Mouse (Mus musculus) small intestine, adult 2 months (tissue): ENCODE measurements around the gene BC029722. TPM values are rescaled to one million over a fixed set of nuclear protein-coding genes. Genes with fewer than 3 reads are reported as not detected.
"Not testable (repeated sequence)": the region's sequence is repeated elsewhere in the genome, so short reads cannot be mapped to it uniquely, and the experiment has no call there.

ENCODE experiments used
- H3K27ac ChIP-seq: fragments of 200-500 bp; 2 replicates; pipeline ENCODE4 v1.5.1; 2012; ENCODE audit warnings: low read depth, low read length, control low read depth, inconsistent platforms; ENCODE audit not compliant: insufficient read depth
- H3K27me3 ChIP-seq: fragments of 200-500 bp; 2 replicates; pipeline ENCODE4 v1.6.1; 2012; ENCODE audit warnings: mild to moderate bottlenecking, moderate library complexity, low read length, inconsistent platforms; ENCODE audit not compliant: control insufficient read depth, insufficient read depth
- H3K36me3 ChIP-seq: fragments of 200-500 bp; 2 replicates; pipeline ENCODE4 v1.6.1; 2012; ENCODE audit warnings: mild to moderate bottlenecking, low read length, control low read depth, inconsistent platforms; ENCODE audit not compliant: control insufficient read depth, insufficient read depth
- H3K4me1 ChIP-seq: fragments of 200-500 bp; 2 replicates; pipeline ENCODE4 v1.6.1; 2012; ENCODE audit warnings: low read length, inconsistent platforms, mixed read lengths; ENCODE audit not compliant: control insufficient read depth, insufficient read depth, insufficient read length
- H3K4me3 ChIP-seq: fragments of 200-500 bp; 2 replicates; pipeline ENCODE4 v1.5.1; 2012; ENCODE audit warnings: low read depth, mild to moderate bottlenecking, control low read depth, inconsistent platforms, low read length, moderate library complexity
- CTCF ChIP-seq: fragments of 200-500 bp; IDR thresholded peaks from 2 replicates; pipeline ENCODE4 v1.5.1; 2012; ENCODE audit warnings: low read depth, mild to moderate bottlenecking, control low read depth, inconsistent platforms, low read length, moderate library complexity, mixed read lengths; ENCODE audit not compliant: insufficient replicate concordance, insufficient read length; ENCODE audit errors: extremely low read depth
- POLR2A ChIP-seq: fragments of 200-500 bp; IDR thresholded peaks from 2 replicates; pipeline ENCODE4 v1.6.1; 2012; ENCODE audit warnings: low read depth, mild to moderate bottlenecking, control low read depth, inconsistent platforms, low read length, moderate library complexity
- WGBS: fragments of 180-500 bp; shearing (Covaris S2); methylation state at CpG from one replicate; pipeline ENCODE4 v1.1.7; 2018; 5-methylcytosine and 5-hydroxymethylcytosine counted together
- polyA plus RNA-seq: library from polyadenylated mRNA; depleted of rRNA; stranded (reverse); fragments of >200 nt; gene quantifications from 2 replicates; pipeline ENCODE4 v1.2.3, GENCODE M21; 2012

The BC029722 gene
- polyA plus RNA-seq, 1 experiment, result 38.3 TPM

GRCm38 (mm10) chr2:155849464-155849863, 30.2 kb upstream of the BC029722 start:
- TF ChIP-seq CTCF (no peak), POLR2A (no peak)
- H3K27ac ChIP-seq, result no peak overlapping the region
- 45% methylated on average over 7 of the region's 7 CpGs for WGBS
- H3K27me3 ChIP-seq, result no peaks in the 10 kb centered on the region
- H3K36me3 ChIP-seq, result peaks cover 50% of the 10 kb centered on the region
- no peak overlapping the region for H3K4me3 ChIP-seq
- no peaks in the 10 kb centered on the region for H3K4me1 ChIP-seq

DNA sequence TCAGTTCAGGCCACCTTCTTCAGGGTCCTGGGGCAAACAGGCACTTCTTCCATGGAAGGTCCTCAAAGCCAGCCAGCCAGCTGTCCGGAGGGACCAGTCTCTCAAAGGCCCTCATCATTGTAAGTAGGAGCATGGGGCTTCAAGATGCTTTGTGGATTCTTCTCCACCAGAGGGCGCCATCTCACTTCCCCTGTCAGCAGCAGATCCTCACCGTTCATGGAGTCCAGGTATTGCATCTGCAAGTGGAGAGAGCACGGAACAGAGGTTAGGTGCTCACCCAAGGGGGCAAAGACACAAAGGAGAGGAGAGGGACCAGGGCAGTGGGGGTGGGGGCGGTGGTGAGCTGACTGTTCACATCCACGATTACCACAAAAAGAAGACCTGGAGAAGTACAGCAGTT, 29.1 kb upstream of the BC029722 start:
- Histone ChIP-seq H3K27ac (no peak overlapping the region), H3K36me3 (peaks cover 45% of the 10 kb centered on the region), H3K4me3 (no peak overlapping the region), H3K27me3 (no peaks in the 10 kb centered on the region), H3K4me1 (no peaks in the 10 kb centered on the region)
- WGBS, result 31% methylated on average over 6 of the region's 6 CpGs
- TF ChIP-seq POLR2A (no peak), CTCF (peak; percentile 89; the same call in 1 of the 2 replicates)

DNA sequence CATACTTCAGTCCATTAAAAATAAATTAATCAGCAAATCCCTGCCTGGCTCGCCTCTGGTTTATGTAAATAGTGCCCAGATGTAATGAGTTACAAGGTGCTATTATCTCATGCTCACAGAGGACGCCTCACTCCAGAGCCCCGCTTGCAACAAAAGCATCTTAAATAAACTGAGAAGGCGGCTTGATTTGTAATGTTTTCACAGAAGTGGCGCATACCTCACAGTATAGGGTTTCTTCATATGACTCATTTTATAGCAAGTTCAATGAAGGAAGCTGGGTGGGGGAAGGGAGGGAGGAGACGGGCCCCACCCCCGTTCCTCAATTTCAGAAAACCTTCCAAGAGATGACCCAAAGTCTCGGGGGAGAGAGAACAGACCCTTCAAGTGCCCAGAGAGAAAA, 27.7 kb upstream of the BC029722 start:
- H3K27ac ChIP-seq, result no peak overlapping the region
- TF ChIP-seq POLR2A (no peak), CTCF (no peak)
- 81% methylated on average over 8 of the region's 8 CpGs for WGBS
- H3K36me3 ChIP-seq, result peaks cover 42% of the 10 kb centered on the region
- H3K27me3 ChIP-seq, result no peaks in the 10 kb centered on the region
- no peaks in the 10 kb centered on the region for H3K4me1 ChIP-seq
- H3K4me3 ChIP-seq, result no peak overlapping the region

- H3K4me3 ChIP-seq, result no peak overlapping the region
- H3K36me3 ChIP-seq, result no peaks in the 10 kb centered on the region
- H3K4me1 ChIP-seq, result peaks cover 16% of the 10 kb centered on the region
- TF ChIP-seq CTCF (no peak), POLR2A (no peak)
- WGBS, result 85% methylated on average over 4 of the region's 4 CpGs
- no peaks in the 10 kb centered on the region for H3K27me3 ChIP-seq
- no peak overlapping the region for H3K27ac ChIP-seq
Measured at GRCm38 (mm10) chr2:155838961-155839360, 19.7 kb upstream of the BC029722 start.

DNA sequence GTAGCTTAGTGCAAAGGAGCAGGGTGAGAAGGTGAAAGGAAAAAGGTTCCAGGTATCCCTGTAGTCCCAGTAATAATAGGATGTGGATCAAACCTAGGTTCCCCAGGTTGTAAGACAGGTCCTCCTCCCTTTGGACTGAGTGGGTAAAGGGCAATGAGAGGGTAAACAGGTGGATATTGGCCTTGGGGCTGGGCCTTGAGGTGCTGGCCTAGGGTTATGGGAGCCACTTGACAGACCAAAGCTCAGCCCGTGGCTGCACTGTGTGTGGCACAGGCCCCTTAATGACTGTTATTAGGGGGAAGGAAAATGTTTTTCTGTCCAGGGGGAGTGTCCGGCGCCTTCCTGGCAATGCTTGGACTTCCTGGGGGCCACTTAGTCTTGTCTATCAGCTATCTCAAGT, 18.7 kb upstream of the BC029722 start:
- TF ChIP-seq POLR2A (no peak), CTCF (no peak)
- H3K4me3 ChIP-seq, result no peak overlapping the region
- H3K27ac ChIP-seq, result no peak overlapping the region
- WGBS, result 19% methylated on average over 3 of the region's 3 CpGs
- no peaks in the 10 kb centered on the region for H3K27me3 ChIP-seq
- no peaks in the 10 kb centered on the region for H3K36me3 ChIP-seq
- peaks cover 20% of the 10 kb centered on the region for H3K4me1 ChIP-seq

DNA sequence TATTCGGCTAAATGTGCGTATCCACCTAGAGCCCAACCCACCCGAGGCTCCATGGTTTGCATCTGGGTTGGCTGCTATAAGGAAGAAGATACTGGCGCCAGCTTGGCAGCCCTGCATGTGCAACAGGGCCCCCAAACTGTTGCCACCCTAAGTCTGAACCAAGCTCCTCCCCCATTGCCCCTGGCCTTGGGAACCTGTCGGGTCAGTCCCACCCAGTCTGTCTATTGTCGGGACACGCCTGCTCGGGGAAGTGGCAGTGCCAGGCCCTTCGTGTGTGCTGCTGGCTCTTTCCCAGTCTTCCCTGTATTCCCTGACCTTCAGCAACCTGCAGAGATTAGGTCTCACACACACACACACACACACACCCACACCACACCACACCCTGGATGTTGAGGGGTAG, 15.5 kb upstream of the BC029722 start, which contains the start of gene Fam83c:
TSS of gene Fam83c (minus strand) at position 123 of the 400 bp plus-strand sequence.
- 29% methylated on average over 9 of the region's 9 CpGs for WGBS
- H3K4me3 ChIP-seq, result peak within 1 kb of the TSS; percentile 7; the same call in 1 of the 2 replicates

GRCm38 (mm10) chr2:155832087-155832486, 12.9 kb upstream of the BC029722 start:
- H3K4me3 ChIP-seq, H3K36me3 ChIP-seq, H3K27me3 ChIP-seq, H3K27ac ChIP-seq: not testable (repeated sequence)
- peaks cover 23% of the 10 kb centered on the region for H3K4me1 ChIP-seq
- 79% methylated on average over 1 of the region's 1 CpGs for WGBS

More for the DNA sequence above, 15.5 kb upstream of the BC029722 start, which contains the start of gene Fam83c:
- no peaks in the 10 kb centered on the region for H3K27me3 ChIP-seq
- no peak for TF ChIP-seq CTCF
- H3K4me1 ChIP-seq, result peaks cover 23% of the 10 kb centered on the region
- no peaks in the 10 kb centered on the region for H3K36me3 ChIP-seq
- no peak within 1 kb of the TSS for H3K27ac ChIP-seq

GRCm38 (mm10) chr2:155831302-155831701, 12.1 kb upstream of the BC029722 start:
- Histone ChIP-seq H3K27ac (no peak overlapping the region), H3K27me3 (no peaks in the 10 kb centered on the region), H3K4me1 (peaks cover 23% of the 10 kb centered on the region), H3K4me3 (no peak overlapping the region), H3K36me3 (no peaks in the 10 kb centered on the region)
- no peak for TF ChIP-seq POLR2A
- peak; percentile 12; the same call in 1 of the 2 replicates for TF ChIP-seq CTCF
- 45% methylated on average over 9 of the region's 9 CpGs for whole genome bisulfite sequencing
